Mouse (Mus musculus): ENCODE measurements around the gene Mif.

DNA sequence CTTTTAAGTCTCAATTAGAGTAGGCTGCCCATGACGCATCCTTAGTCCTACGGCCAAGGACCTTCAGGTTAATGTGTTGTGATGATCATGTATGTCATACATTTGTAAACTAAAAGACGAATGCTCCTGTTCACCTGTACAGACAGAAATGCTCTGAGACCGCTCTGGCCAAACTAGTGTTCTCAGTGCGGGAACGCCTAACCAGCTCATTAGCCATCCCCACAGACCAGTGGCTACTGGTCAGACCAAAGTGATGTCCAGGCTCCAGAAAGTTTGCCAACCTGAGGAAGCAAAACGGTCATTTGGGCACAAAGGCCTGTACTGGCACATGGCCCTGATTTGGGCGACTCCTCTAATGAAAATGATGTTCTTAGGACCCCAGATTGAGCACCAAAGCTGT is 24.7 kb upstream of the Mif start:
- TF ChIP-seq CTCF (IDR thresholded peaks at IDR 0.05; ENCODE audit: low read depth) (no peak), EP300 (IDR thresholded peaks at IDR 0.05; ENCODE audit: low read depth) (no peak)
